Mouse (Mus musculus): ENCODE measurements around the gene Zfp72.

Zfp72 gene

DNA sequence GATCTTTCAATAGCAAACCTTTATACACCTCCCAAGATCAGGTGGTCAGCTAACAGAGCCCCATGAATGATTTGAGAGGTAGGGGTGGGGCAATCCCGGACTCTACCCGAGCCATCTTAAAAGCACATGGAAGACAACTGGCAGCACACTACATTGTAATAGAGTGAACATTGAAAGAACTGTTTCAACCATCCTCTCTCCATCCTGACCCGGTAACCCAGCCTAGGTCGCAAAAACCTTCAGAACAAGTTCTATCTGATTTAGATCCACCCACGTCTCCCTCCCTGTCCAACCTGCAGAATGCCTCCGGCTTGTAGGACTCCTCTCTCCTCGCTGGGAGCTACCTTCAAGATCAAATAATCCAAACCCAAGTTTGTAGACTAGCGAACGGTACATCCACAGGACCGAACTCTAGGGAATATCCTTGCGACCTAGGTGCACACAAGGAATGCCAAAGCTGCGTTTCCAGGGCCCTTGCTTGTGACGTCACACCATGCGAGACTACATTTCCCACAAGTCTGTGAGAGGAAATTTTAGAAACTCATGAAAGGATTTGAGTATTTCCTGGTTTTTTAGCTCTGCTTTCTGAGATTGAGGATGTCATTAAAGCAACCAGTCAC is at the start of gene Zfp72:
Gene Zfp72, minus strand, starts transcription at position 466 of the 620 bp plus-strand sequence.
- DNase-seq = peak; percentile 81

DNA sequence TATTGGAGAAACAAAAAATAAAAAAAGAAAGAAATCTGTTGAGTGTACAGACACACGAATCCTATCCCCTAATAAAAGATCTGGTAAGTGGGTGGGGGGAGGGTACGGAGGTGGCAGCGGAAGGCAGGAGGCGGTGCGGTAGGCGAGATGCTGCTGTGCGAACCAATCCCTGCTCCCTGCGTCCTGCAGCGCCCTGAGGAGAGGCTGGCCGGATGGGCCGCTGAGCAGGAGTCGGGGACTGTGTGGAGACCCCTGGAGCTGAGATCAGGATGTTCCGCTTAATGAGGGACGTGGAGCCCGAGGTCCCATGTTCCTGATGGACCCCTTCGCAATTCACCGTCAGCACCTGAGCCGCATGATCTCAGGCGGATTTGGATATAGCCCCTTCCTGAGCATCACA is 49.3 kb upstream of the Zfp72 start:
- DNase-seq = no peak

DNA sequence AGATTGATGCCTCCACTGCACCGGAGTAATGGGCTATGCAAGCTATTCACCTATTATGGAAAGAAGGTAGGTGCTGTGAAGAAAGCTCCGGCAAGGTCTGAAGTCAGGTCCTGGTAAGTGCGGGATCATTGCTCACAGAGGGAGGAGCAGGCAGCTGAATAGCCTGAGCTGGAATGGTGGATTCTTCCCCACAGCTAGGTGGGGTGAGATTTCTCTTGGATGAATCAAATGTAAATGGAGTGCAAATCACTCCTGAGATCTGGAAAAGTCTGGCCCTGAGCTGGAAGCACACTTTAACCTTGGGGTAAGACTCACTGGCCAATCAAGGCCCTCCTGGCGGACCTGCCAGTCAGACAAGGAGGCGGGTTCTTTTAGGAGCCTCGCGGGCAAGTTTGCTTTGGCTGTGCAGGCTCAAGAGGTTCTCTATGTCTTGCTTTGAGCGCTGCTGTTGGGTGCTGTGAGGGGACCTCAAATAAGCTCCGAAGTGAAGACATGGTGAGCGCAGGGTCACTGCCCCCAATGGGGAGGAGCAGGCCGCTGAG is 8.7 kb upstream of the Zfp72 start, which contains the start of gene Ftl1-ps1:
Gene Ftl1-ps1, plus strand, starts transcription at position 397 of the 542 bp plus-strand sequence.
- DNase-seq = no peak

DNA sequence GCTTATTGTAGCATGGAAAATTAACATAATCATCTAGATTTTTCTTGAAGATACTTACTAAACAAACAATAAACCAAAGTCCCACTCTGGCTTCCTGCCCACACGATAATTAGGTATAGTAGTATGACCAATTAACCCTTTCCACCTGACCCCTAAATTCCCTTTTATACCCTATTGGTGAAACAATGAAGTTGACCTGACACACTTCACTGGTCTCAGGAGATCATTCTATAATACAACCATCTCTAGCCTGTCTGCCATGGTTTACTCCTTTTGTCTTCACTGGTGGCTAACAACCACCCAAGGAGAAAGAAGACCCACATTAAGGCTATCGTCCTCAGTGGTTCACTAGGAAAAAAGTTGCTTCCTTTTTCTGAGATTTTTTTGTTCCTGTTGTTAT is 520 bp upstream of the Zfp72 start:
- no peak for DNase-seq

DNA sequence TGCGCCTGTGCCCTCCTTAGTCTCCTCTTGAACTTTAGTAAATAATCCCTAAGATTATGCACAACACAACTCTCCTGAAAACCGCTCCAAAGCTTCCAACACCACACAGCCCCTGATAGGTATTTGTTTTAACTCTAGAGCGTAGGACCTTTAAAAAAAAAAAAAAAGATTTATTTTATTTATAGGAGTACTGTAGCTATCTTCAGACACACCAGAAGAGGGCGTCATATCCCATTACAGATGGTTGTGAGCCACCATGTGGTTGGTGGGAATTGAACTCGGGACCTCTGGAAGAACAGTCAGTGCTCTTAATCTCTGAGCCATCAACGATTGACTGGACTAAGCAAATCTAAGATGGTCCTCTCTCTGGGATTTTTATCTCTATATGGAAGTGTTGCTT is 906 bp downstream of the Zfp72 start:
- DNase-seq = no peak

DNA sequence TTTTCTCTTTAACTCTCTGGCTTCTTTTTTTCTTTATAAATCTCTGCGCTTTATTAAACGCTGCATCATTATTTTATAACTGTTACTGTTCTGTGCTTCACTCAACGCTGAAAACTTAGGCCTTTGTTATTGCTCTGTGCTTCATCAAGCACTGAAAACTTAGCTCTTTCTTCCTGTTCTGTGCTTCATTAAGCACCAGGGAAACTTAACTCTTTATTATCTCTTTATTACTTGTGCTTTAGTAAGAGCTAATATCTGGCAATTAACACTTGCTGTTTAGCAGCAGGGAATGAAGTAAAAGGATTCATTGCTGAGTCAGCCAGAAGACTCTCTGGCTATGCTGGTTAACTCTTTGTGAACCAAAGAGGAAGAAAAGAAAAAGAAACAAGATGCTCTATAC is 8.3 kb downstream of the Zfp72 start:
- no peak for DNase-seq

DNA sequence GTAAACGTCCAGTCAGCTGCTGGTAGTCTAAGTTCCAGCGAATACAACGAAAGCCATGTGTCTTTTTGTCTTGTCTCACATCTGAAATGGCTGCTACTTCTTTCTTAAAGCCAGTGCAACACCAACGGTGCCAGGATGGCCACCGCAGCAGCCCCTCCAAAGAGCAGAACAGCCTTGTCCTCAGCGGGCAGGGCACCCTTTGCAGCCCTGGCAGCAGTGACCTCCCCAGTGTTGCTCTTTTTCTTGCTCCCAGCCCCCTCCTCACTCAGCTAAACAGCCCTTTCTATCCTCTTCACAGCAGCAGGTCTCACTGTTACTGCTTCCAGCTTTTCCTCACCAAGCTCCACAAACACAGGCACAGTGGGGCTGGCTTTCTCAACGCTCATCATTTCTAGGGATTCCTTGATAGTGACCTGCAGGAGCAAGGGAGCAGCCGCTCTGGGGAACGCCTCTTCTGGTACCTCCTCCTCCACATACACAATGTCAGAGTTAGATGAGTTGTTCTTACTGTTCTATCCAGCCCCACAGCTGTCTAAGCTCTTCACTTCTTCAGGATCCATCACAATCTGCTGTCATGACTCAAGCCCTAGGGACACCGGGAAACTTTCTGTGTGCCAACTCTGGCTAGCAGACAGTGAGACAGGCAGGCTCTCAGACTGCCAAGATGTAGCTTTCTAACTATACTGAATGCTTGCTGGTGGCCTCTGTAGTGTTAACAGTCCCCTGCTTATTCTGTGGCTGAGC is 8.9 kb downstream of the Zfp72 start:
- DNase-seq = no peak

DNA sequence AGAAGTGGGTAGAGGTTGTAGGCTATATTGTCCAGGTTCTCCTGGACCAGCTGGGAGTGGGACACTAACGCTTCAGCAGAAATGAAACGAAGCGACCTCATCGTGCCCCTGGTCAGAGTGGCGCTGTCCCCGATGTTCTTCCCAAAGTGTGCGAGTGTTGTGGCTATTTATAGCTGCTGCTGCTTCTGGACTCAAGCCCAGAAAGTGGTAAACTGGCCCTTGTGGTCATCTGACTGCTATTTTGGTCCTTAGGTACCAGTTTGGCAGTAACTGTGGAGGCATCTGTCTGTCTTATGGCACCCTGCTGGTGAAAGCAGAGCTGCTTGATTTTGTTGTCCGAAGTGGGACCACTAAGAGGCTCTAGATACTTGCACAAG is 26.8 kb downstream of the Zfp72 start, which contains the start of gene Lrrc14b:
Gene Lrrc14b, minus strand, starts transcription at position 147 of the 377 bp plus-strand sequence.
- DNase-seq = no peak

DNA sequence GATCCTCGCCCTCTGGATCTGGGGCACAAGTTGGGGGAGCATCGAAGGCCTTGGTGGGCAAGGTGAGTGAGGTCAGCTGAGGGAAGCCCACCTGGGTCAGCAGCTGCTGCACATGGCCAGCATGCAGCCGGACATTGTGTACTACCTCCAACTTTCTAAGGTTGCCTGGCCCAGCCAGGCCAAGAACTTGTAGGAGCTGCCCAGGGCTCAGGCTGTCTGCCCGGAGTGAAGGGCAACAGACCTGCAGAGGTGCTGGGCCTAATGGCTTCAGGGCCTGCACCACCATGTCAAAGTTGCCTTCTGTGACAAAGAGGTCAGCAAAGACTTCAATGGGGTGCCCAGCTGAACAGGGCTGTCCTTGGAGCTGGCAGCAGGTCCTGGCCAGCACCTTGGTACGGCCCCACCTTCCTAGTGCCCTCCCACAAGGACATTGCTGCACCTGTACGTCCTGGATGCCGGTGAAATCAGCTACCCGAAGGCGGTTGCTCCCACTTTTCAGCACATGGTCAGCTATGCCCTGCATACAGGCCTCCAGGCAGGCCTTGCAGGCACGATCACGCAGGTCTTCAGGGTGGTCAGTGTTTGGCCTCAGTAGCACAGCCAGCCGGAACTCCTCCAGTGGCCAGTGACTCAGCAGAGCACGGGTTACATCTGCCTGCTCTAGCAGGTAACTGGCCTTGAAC is 27.3 kb downstream of the Zfp72 start:
- DNase-seq = no peak

DNA sequence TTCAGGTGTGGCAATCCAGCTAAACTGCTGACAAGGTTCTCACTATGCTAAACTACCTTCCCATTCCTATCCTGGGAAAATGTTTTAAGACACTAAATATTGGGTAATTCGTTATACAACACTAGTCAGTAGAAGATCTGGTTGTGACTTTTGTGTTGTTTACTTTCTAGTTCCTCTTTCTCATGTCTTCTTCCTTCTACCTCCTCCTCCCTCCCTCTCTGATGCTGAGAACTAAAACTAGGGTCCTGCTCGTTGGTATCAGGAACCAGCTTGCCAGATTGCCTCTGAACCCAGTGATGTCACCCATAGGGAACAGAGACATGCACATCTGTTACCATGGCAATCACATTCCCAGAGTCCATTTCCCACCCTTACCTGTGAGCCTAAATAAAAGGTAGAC is 28.4 kb downstream of the Zfp72 start:
- no peak for DNase-seq

DNA sequence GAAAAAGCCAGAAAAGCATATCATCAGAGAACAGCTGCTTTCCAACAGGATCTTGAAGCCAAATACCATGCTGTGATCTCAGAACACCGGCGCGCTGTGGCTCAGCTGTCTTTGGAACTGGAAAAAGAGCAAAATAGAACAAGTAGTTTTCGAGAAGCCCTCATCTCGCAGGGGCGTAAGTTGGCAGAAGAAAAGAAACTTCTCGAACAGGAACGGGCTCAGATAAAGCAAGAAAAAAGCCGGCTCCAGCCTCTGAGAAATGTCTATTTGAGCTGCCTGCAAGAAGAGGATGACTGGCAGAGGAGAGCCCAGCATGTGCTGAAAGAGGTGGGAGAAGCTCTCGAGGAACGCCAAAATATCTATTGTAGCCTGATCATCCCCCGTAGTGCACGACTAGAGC is 34.1 kb downstream of the Zfp72 start:
- no peak for DNase-seq

DNA sequence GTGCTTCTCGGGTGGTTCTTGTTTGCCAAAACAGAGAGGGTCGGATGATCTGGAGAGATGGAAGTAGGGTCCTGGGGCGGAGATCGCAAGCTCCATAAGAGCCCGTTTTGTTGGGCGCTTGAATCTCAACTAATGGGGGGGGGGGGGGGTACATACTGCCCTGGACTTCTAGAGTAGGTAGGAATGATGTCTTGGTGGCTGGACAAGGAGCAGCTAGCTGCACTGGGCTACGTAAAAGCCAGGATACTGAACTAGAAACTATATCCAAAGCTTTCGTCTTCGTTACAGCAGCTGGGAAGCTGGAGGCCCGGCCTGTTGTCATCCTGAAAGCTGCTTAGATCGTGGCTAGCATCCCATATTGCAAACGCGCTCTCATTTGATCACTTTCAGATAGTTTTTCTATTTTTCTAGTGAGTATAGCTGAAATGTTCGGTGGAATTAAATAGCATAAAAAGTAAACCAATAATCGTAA is 40.2 kb downstream of the Zfp72 start:
- no peak for DNase-seq

DNA sequence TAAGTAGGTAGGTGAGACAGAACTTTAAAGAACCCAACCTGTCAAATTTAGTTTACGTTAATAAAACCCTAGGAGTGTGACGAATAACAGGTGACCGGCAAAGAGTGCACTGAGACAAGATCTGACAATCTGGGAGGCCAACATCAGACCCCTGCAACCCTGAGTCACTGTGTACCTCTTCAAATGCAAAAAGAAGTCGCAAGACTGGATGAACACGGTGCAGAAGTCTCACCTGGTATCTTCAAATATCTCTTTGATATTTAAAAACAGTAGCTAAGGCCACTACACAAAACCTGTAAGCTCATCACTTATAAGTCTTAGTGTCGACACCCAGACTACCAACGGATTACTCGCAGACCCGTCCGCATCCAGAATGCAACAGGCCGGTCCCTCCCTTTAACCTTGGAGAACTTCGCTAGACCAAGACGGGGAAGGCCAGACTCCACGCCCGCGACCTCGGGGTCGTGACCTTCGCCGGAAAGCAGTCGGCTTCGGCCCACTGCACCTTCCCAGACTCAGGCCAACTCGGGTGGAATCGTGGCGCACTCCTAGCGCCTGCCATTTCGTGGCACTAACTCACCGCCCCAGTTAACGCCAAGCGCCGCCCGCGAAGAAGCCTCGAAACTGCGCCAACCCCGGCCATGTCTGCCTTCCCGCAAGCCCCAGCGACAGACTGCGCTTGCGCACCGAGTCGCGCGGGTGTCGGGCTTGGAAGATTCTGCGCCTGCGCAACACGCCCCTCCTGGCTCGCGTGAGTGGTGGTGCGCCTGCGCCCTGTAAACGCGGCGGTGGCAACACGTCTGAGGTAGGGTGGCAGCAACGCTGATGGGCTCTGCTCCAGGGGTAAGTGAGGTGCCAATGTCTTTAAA is 40.8 kb downstream of the Zfp72 start, which contains the start of the genes Sdha and Ccdc127:
Gene Sdha, minus strand, starts transcription at position 715 of the 869 bp plus-strand sequence.
Gene Ccdc127, plus strand, starts transcription at position 744 of the 869 bp plus-strand sequence.
- peak; percentile 95 for DNase-seq

DNA sequence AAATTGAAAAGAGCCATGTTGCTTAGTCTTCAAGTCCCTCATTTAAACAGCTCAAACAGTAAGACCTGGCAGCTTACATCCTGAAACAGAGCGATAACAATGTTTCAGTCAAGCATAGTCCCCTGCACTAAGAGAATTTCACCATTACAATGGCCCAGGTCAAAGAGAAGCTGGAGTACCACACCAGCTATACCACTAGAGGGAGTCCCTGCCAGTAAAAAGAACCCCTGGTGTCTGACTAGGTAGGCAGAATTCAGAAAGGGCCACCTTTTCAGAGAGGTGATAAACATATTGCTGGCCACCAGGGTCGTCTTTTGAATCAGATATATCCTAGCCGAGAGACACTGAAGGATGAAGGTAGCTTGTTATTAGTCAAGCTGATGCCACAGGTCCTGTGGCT is 49.6 kb downstream of the Zfp72 start:
- no peak for DNase-seq

DNA sequence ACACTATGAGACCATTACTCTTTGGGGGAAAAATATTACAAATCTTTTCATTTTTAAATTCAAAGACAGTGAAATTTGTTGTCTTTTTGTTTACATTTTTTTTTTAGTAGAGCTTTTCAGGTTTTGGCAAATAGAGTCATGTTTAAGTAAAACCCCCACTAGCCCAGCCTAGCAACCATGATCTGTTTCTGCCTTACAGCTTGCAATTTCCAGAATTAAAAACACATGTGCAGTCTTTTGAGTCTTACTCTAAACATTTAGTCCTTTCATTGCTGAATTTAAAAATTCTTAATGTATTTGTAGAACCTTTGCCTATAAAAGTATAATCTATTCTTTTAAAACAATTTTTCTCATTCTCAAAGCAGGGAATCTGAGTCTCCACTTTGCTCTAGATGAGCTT is 61.3 kb downstream of the Zfp72 start:
- no peak for DNase-seq

Data from layer of hippocampus, adult 9-11 months (tissue).